Mouse (Mus musculus): ENCODE measurements around the gene Trim28. TPM values are rescaled to one million over a fixed set of nuclear protein-coding genes. Genes with fewer than 3 reads are reported as not detected.
"Not testable (repeated sequence)": the region's sequence is repeated elsewhere in the genome, so short reads cannot be mapped to it uniquely, and the experiment has no call there.

Trim28 gene
- total and polyA plus RNA-seq, 2 experiments from 2014 or later, result 211 to 485 TPM

- no peaks in the 10 kb centered on the region for H3K9me3 ChIP-seq (ENCODE audit: low read length)
- DNase-seq, result no peak
- H3K4me2 ChIP-seq (ENCODE audit: low read depth), result no peak overlapping the region
- no peak overlapping the region for H3K27ac ChIP-seq (ENCODE audit: low read depth, low read length)
- H3K9ac ChIP-seq, result no peak overlapping the region
- no peak overlapping the region for H3K4me3 ChIP-seq (ENCODE audit: low read depth, low read length)
- no peaks in the 10 kb centered on the region for H3K4me1 ChIP-seq (ENCODE audit: insufficient read depth)
- H3K27me3 ChIP-seq (ENCODE audit: insufficient read depth, low read length), result no peaks in the 10 kb centered on the region
- ATAC-seq, result no peak
- no peaks in the 10 kb centered on the region for H3K36me3 ChIP-seq (ENCODE audit: insufficient read depth)
- 86% methylated on average over 9 of the region's 9 CpGs for WGBS
- no peak for TF ChIP-seq CTCF (IDR thresholded peaks at IDR 0.05; ENCODE audit: low read depth)
Measured at GRCm38 (mm10) chr7:13059536-13059935, 60.6 kb downstream of the Trim28 start.

GRCm38 (mm10) chr7:13063399-13063798 lies 64.5 kb downstream of the Trim28 start:
- H3K36me3 ChIP-seq (ENCODE audit: insufficient read depth); H3K9me3 ChIP-seq (ENCODE audit: low read length); H3K4me1 ChIP-seq (ENCODE audit: insufficient read depth); H3K9ac ChIP-seq; H3K27me3 ChIP-seq (ENCODE audit: insufficient read depth, low read length); DNase-seq; ATAC-seq; H3K4me3 ChIP-seq (ENCODE audit: low read depth, low read length); H3K4me2 ChIP-seq (ENCODE audit: low read depth); H3K27ac ChIP-seq (ENCODE audit: low read depth, low read length): not testable (repeated sequence)
- peak; percentile 37 for TF ChIP-seq CTCF (IDR thresholded peaks at IDR 0.05; ENCODE audit: low read depth)
- 62% methylated on average over 2 of the region's 2 CpGs for WGBS

- Histone ChIP-seq H3K4me2 (ENCODE audit: low read depth) (no peak overlapping the region), H3K9ac (no peak overlapping the region), H3K4me1 (ENCODE audit: insufficient read depth) (no peaks in the 10 kb centered on the region), H3K27me3 (ENCODE audit: insufficient read depth, low read length) (no peaks in the 10 kb centered on the region), H3K36me3 (ENCODE audit: insufficient read depth) (no peaks in the 10 kb centered on the region), H3K9me3 (ENCODE audit: low read length) (no peaks in the 10 kb centered on the region), H3K4me3 (ENCODE audit: low read depth, low read length) (no peak overlapping the region), H3K27ac (ENCODE audit: low read depth, low read length) (no peak overlapping the region)
- WGBS, result 58% methylated on average over 5 of the region's 5 CpGs
- ATAC-seq, result no peak
- no peak for TF ChIP-seq CTCF (IDR thresholded peaks at IDR 0.05; ENCODE audit: low read depth)
- no peak for DNase-seq
Measured at GRCm38 (mm10) chr7:13072293-13072692, 73.4 kb downstream of the Trim28 start.

Other genes with a start within 250 kb of the Trim28 start
- gene Zscan18, start 195.5 kb upstream of the Trim28 start, total RNA-seq (2014; rRNA removed), result 28.4 and 36.7 TPM in 2 replicates
- gene Zscan18, start 195.5 kb upstream of the Trim28 start, polyA plus RNA-seq (2015; fragmentation: Nextera tagmentation; extraction: Ambion mirVana), result 13.3 and 17.8 TPM in 2 replicates
- gene Zfp329, start 180.3 kb upstream of the Trim28 start, total RNA-seq (2014; rRNA removed), result 20.6 and 26.6 TPM in 2 replicates
- 8.1 and 14.2 TPM in 2 replicates for gene Zfp329, start 180.3 kb upstream of the Trim28 start, polyA plus RNA-seq (2015; fragmentation: Nextera tagmentation; extraction: Ambion mirVana)
- 34.9 and 43.2 TPM in 2 replicates for gene Zfp110, start 164.4 kb upstream of the Trim28 start, total RNA-seq (2014; rRNA removed)
- 15.4 and 18.5 TPM in 2 replicates for gene Zfp110, start 164.4 kb upstream of the Trim28 start, polyA plus RNA-seq (2015; fragmentation: Nextera tagmentation; extraction: Ambion mirVana)
- 17.7 and 18.5 TPM in 2 replicates for gene Zfp128, start 117.9 kb upstream of the Trim28 start, total RNA-seq (2014; rRNA removed)
- gene Zfp128, start 117.9 kb upstream of the Trim28 start, polyA plus RNA-seq (2015; fragmentation: Nextera tagmentation; extraction: Ambion mirVana), result 1.5 and 2.0 TPM in 2 replicates
- gene Zscan22, start 101.3 kb upstream of the Trim28 start, total RNA-seq (2014; rRNA removed), result 7.0 and 8.3 TPM in 2 replicates
- gene Zscan22, start 101.3 kb upstream of the Trim28 start, polyA plus RNA-seq (2015; fragmentation: Nextera tagmentation; extraction: Ambion mirVana), result 2.8 and 3.5 TPM in 2 replicates
- 1,758 and 2,185 TPM in 2 replicates for gene Rps5, start 76.8 kb upstream of the Trim28 start, total RNA-seq (2014; rRNA removed)
- gene Rps5, start 76.8 kb upstream of the Trim28 start, polyA plus RNA-seq (2015; fragmentation: Nextera tagmentation; extraction: Ambion mirVana), result 679 and 877 TPM in 2 replicates
- gene Rnf225, start 71.7 kb upstream of the Trim28 start, total RNA-seq (2014; rRNA removed), result 1.7 and 1.8 TPM in 2 replicates
- gene Rnf225, start 71.7 kb upstream of the Trim28 start, polyA plus RNA-seq (2015; fragmentation: Nextera tagmentation; extraction: Ambion mirVana), result 0.36 and 0.75 TPM in 2 replicates
- 32.9 and 47.7 TPM in 2 replicates for gene Zfp324, start 33.3 kb upstream of the Trim28 start, total RNA-seq (2014; rRNA removed)
- 6.8 and 8.8 TPM in 2 replicates for gene Zfp324, start 33.3 kb upstream of the Trim28 start, polyA plus RNA-seq (2015; fragmentation: Nextera tagmentation; extraction: Ambion mirVana)
- gene Zfp446, start 21.3 kb upstream of the Trim28 start, total RNA-seq (2014; rRNA removed), result 7.5 and 13.0 TPM in 2 replicates
- 6.0 and 8.2 TPM in 2 replicates for gene Zfp446, start 21.3 kb upstream of the Trim28 start, polyA plus RNA-seq (2015; fragmentation: Nextera tagmentation; extraction: Ambion mirVana)
- gene Slc27a5, start 922 bp upstream of the Trim28 start, total RNA-seq (2014; rRNA removed), result 0.23 and 0.43 TPM in 2 replicates
- 0.08 and 0.18 TPM in 2 replicates for gene Slc27a5, start 922 bp upstream of the Trim28 start, polyA plus RNA-seq (2015; fragmentation: Nextera tagmentation; extraction: Ambion mirVana)
- 32.8 and 33.3 TPM in 2 replicates for gene Zbtb45, start 10.9 kb downstream of the Trim28 start, total RNA-seq (2014; rRNA removed)
- gene Zbtb45, start 10.9 kb downstream of the Trim28 start, polyA plus RNA-seq (2015; fragmentation: Nextera tagmentation; extraction: Ambion mirVana), result 25.0 and 29.3 TPM in 2 replicates
- gene Chmp2a, start 35.7 kb downstream of the Trim28 start, total RNA-seq (2014; rRNA removed), result 131 and 160 TPM in 2 replicates
- gene Chmp2a, start 35.7 kb downstream of the Trim28 start, polyA plus RNA-seq (2015; fragmentation: Nextera tagmentation; extraction: Ambion mirVana), result 210 and 239 TPM in 2 replicates
- 336 and 344 TPM in 2 replicates for gene Ube2m, start 39.2 kb downstream of the Trim28 start, total RNA-seq (2014; rRNA removed)
- gene Ube2m, start 39.2 kb downstream of the Trim28 start, polyA plus RNA-seq (2015; fragmentation: Nextera tagmentation; extraction: Ambion mirVana), result 130 and 132 TPM in 2 replicates
- 11.8 and 15.1 TPM in 2 replicates for gene Mzf1, start 55.6 kb downstream of the Trim28 start, total RNA-seq (2014; rRNA removed)
- gene Mzf1, start 55.6 kb downstream of the Trim28 start, polyA plus RNA-seq (2015; fragmentation: Nextera tagmentation; extraction: Ambion mirVana), result 10.1 and 12.9 TPM in 2 replicates
- gene Vmn1r85, start 96.1 kb downstream of the Trim28 start, total RNA-seq (2014; rRNA removed), result 0.14 and 0.23 TPM in 2 replicates
- gene Vmn1r85, start 96.1 kb downstream of the Trim28 start, polyA plus RNA-seq (2015; fragmentation: Nextera tagmentation; extraction: Ambion mirVana), result 0.05 and 0.12 TPM in 2 replicates
- not detected in 2 replicates for gene Vmn1r86, start 120.8 kb downstream of the Trim28 start, total RNA-seq (2014; rRNA removed)
- gene Vmn1r86, start 120.8 kb downstream of the Trim28 start, polyA plus RNA-seq (2015; fragmentation: Nextera tagmentation; extraction: Ambion mirVana), result not detected in 2 replicates
- gene Vmn1r87, start 141.0 kb downstream of the Trim28 start, total RNA-seq (2014; rRNA removed), result not detected in 2 replicates
- not detected in 2 replicates for gene Vmn1r87, start 141.0 kb downstream of the Trim28 start, polyA plus RNA-seq (2015; fragmentation: Nextera tagmentation; extraction: Ambion mirVana)
- gene Vmn1r88, start 160.5 kb downstream of the Trim28 start, total RNA-seq (2014; rRNA removed), result not detected in 2 replicates
- not detected in 2 replicates for gene Vmn1r88, start 160.5 kb downstream of the Trim28 start, polyA plus RNA-seq (2015; fragmentation: Nextera tagmentation; extraction: Ambion mirVana)
- gene Vmn1r89, start 213.9 kb downstream of the Trim28 start, total RNA-seq (2014; rRNA removed), result not detected in 2 replicates
- gene Vmn1r89, start 213.9 kb downstream of the Trim28 start, polyA plus RNA-seq (2015; fragmentation: Nextera tagmentation; extraction: Ambion mirVana), result not detected in 2 replicates